Comparison of ENCODE assay signal across 9 mouse cellular contexts in the genomic region with DNA sequence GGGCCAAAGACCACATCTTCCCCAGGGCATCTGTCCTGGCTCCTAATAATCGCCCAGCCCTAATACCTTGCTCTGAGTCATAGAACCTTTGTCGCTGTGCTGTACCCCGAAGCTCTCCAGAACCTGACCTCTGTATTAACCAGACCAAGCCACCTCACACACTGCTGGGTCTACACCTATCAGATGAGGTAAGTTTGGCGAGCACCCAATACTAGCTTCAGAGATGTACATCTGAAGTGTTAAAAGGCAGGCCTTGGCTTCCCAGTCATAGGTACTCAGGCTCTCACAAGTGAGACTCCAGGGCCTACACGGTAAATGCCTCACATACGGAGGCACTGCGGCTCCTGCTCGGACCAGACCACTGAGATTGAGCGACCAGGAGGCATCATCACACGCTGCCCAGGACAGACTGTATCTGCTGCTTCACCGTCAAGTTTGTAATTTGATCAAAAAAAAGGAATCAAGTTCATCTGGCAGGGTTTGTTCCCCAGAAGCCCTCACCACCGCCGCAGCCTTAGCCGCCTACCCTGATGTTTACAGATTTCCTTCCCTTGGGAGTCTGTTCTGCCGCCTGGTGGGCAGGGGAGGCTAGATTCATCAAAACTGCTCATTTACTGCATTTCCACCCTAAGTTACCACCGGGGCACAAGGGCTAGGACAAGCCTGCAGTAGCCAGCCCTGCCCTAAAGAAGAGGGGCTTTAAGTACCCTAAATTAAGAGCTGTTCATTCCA. TPM values are rescaled to one million over a fixed set of nuclear protein-coding genes. Genes with fewer than 3 reads are reported as not detected.
A peak's percentile ranks its signal among the peaks of the same experiment; 100 is the strongest.
DNase-seq lines count a peak whose midpoint lies in the region; ATAC-seq and TF ChIP-seq lines count a peak whose summit lies in the region.
"Had no signal": no experiment of that assay in that cellular context is flagged by ENCODE, and none has a peak within 500 bp of the region (broad histone marks: within the 10 kb centered on the region; RNA-seq: fewer than 3 reads in every experiment).

No protein-coding gene starts in this region.

- ATAC-seq in neural tube, embryonic 12.5 days (ENCODE audit: low FRiP score, low read depth): no peak
- ATAC-seq in stomach, embryonic 16.5 days (ENCODE audit: insufficient read depth, low FRiP score): no peak

- peak overlapping the region; percentile 98 for H3K27ac ChIP-seq in gastrocnemius, adult 2 months
- H3K27ac ChIP-seq in neural tube, embryonic 12.5 days: no peak overlapping the region
- H3K27ac ChIP-seq in limb, embryonic 10.5 days: peak overlapping the region; percentile 19; the same call in 1 of the 2 replicates
- no peak overlapping the region for H3K27ac ChIP-seq in stomach, embryonic 16.5 days (ENCODE audit: low read length)
- H3K27ac ChIP-seq in heart, adult 2 months: no peak overlapping the region

- peak; percentile 29; the same call in 1 of the 2 replicates for TF ChIP-seq CTCF in gastrocnemius, adult 2 months (IDR thresholded peaks at IDR 0.05)
- TF ChIP-seq CTCF in heart, adult 2 months (IDR thresholded peaks at IDR 0.05): no peak

- H3K36me3 ChIP-seq in neural tube, embryonic 12.5 days: peaks cover 34% of the 10 kb centered on the region
- peaks cover 59% of the 10 kb centered on the region for H3K36me3 ChIP-seq in limb, embryonic 10.5 days
- H3K36me3 ChIP-seq in stomach, embryonic 16.5 days (ENCODE audit: control insufficient read depth, insufficient read depth, low read length): no peaks in the 10 kb centered on the region; the same call in none of the 2 replicates
- H3K36me3 ChIP-seq in heart, adult 2 months (ENCODE audit: control insufficient read depth, insufficient read depth, low read length): peaks cover 6% of the 10 kb centered on the region; the same call in 1 of the 2 replicates

- H3K4me3 ChIP-seq in gastrocnemius, adult 2 months: peak overlapping the region; percentile 96
- H3K4me3 ChIP-seq in neural tube, embryonic 12.5 days: no peak overlapping the region
- H3K4me3 ChIP-seq in limb, embryonic 10.5 days: peak overlapping the region; percentile 18
- H3K4me3 ChIP-seq in stomach, embryonic 16.5 days (replicated peaks; ENCODE audit: low read length): no peak overlapping the region; the same call in 1 of the 2 replicates
- no peak overlapping the region for H3K4me3 ChIP-seq in heart, adult 2 months

- intact Hi-C loops in gastrocnemius, adult 2 months (cut with DNase I): loop anchor here (5.0 kb wide), 1 partner anchor 59 kb away; a partner anchor contains a TSS
- intact Hi-C loops in heart, adult 2 months (cut with DNase I): no loop called here

- TF ChIP-seq POLR2A in heart, adult 2 months (IDR thresholded peaks at IDR 0.05; ENCODE audit: insufficient read depth, low read depth, low read length): no peak

- H3K9me3 ChIP-seq in neural tube, embryonic 12.5 days: no peaks in the 10 kb centered on the region
- H3K9me3 ChIP-seq in limb, embryonic 10.5 days (replicated peaks): no peaks in the 10 kb centered on the region
- H3K9me3 ChIP-seq in stomach, embryonic 16.5 days (replicated peaks; ENCODE audit: control insufficient read depth, low read length): no peaks in the 10 kb centered on the region

- H3K4me2 ChIP-seq in neural tube, embryonic 12.5 days (replicated peaks): peak overlapping the region; percentile 90
- H3K4me2 ChIP-seq in stomach, embryonic 16.5 days (ENCODE audit: low read depth, low read length): peak overlapping the region; percentile 67; the same call in 1 of the 2 replicates

- 85% methylated on average over 16 of the region's 16 CpGs for WGBS in neural tube, embryonic 12.5 days
- 88% methylated on average over 16 of the region's 16 CpGs for WGBS in limb, embryonic 10.5 days
- 76% methylated on average over 16 of the region's 16 CpGs for WGBS in stomach, embryonic 16.5 days
- WGBS in heart, adult 2 months: 79% methylated on average over 16 of the region's 16 CpGs

- 0 out of 2 replicates have a peak overlapping the region, but pooled peaks have one; percentile 8 for H3K9ac ChIP-seq in neural tube, embryonic 12.5 days
- peak overlapping the region; percentile 85; the same call in 1 of the 2 replicates for H3K9ac ChIP-seq in stomach, embryonic 16.5 days (ENCODE audit: low read length)
- H3K9ac ChIP-seq in heart, adult 2 months (ENCODE audit: low read depth, low read length): no peak overlapping the region

- TF ChIP-seq EP300 in heart, adult 2 months (IDR thresholded peaks at IDR 0.05; ENCODE audit: insufficient read depth, low read depth, low read length): no peak

- H3K79me2 ChIP-seq in heart, adult 2 months (replicated peaks; ENCODE audit: control insufficient read depth, insufficient read depth, low read length): peaks cover 6% of the 10 kb centered on the region

- H3K4me1 ChIP-seq in neural tube, embryonic 12.5 days: peaks cover 42% of the 10 kb centered on the region
- H3K4me1 ChIP-seq in limb, embryonic 10.5 days: peaks cover 43% of the 10 kb centered on the region
- peaks cover 19% of the 10 kb centered on the region for H3K4me1 ChIP-seq in stomach, embryonic 16.5 days (ENCODE audit: control insufficient read depth, insufficient read depth, low read length)
- peaks cover 14% of the 10 kb centered on the region for H3K4me1 ChIP-seq in heart, adult 2 months (ENCODE audit: control insufficient read depth, insufficient read depth, low read length)

- H3K27me3 ChIP-seq in neural tube, embryonic 12.5 days (replicated peaks): 0 out of 2 replicates have a peak, but pooled peaks cover 2% of the 10 kb centered on the region
- H3K27me3 ChIP-seq in limb, embryonic 10.5 days (ENCODE audit: low read depth, poor library complexity, severe bottlenecking): no peaks in the 10 kb centered on the region
- no peaks in the 10 kb centered on the region for H3K27me3 ChIP-seq in stomach, embryonic 16.5 days (ENCODE audit: control insufficient read depth, insufficient read depth, low read length)
- no peaks in the 10 kb centered on the region for H3K27me3 ChIP-seq in heart, adult 2 months (ENCODE audit: control insufficient read depth, insufficient read depth, low read length)
- H3K27me3 ChIP-seq: CH12.LX had no signal

- DNase-seq in gastrocnemius, adult 2 months: no peak
- no peak for DNase-seq in gastrocnemius, postnatal 4 days (ENCODE audit: low spot score in 2 of 2)
- no peak for DNase-seq in neural tube, embryonic 10.5 days (ENCODE audit: extremely low spot score, low spot score)
- no peak for DNase-seq in limb, embryonic 10.5 days (ENCODE audit: low spot score)
- DNase-seq in heart, adult 2 months: no peak
- no peak for DNase-seq in cerebellum, postnatal 4 days (ENCODE audit: low spot score in 2 of 2)

RNA-seq across cellular contexts. Expression of a gene that starts 2.2 kb away (rescaled TPM):
- total RNA-seq in gastrocnemius, adult 2 months (2021): 100 to 1,000 TPM; 162 to 163 TPM
- 10 to 100 TPM; 92.5 to 94.3 TPM for total RNA-seq in gastrocnemius, postnatal 4 days (2021)
- polyA plus RNA-seq in neural tube, embryonic 12.5 days (2016; fragmentation: Nextera tagmentation; extraction: Ambion mirVana): 78.8 and 105 TPM in 2 replicates
- 43.3 and 57.6 TPM in 2 replicates for polyA plus RNA-seq in limb, embryonic 10.5 days (2016; fragmentation: Nextera tagmentation; extraction: Ambion mirVana)
- polyA plus RNA-seq in stomach, embryonic 16.5 days (2015; fragmentation: Nextera tagmentation; extraction: Ambion mirVana): 43.7 and 45.3 TPM in 2 replicates
- 10 to 100 TPM; 36.8 to 41.0 TPM for total RNA-seq in heart, adult 2 months (2021)
- 37.0 and 54.6 TPM in 2 replicates for polyA plus RNA-seq in heart, adult 2 months (2012; rRNA removed)

RNA-seq across cellular contexts. Expression of a gene that starts 44.8 kb away (rescaled TPM):
- 10 to 100 TPM; 17.2 to 28.5 TPM for total RNA-seq in gastrocnemius, adult 2 months (2021)
- 10 to 100 TPM; 25.8 to 28.2 TPM for total RNA-seq in gastrocnemius, postnatal 4 days (2021)
- 0.18 and 0.55 TPM in 2 replicates for polyA plus RNA-seq in neural tube, embryonic 12.5 days (2016; fragmentation: Nextera tagmentation; extraction: Ambion mirVana)
- 0.54 and 0.55 TPM in 2 replicates for polyA plus RNA-seq in limb, embryonic 10.5 days (2016; fragmentation: Nextera tagmentation; extraction: Ambion mirVana)
- 1.9 and 2.8 TPM in 2 replicates for polyA plus RNA-seq in stomach, embryonic 16.5 days (2015; fragmentation: Nextera tagmentation; extraction: Ambion mirVana)
- 1 to 10 TPM; 3.4 to 6.2 TPM for total RNA-seq in heart, adult 2 months (2021)
- 1.8 and 3.5 TPM in 2 replicates for polyA plus RNA-seq in heart, adult 2 months (2012; rRNA removed)

RNA-seq across cellular contexts. Expression of a gene that starts 57.3 kb away (rescaled TPM):
- total RNA-seq in gastrocnemius, adult 2 months (2021): 1 to 10 TPM; 6.2 to 7.1 TPM
- 10 to 100 TPM; 22.8 to 26.7 TPM for total RNA-seq in gastrocnemius, postnatal 4 days (2021)
- polyA plus RNA-seq in neural tube, embryonic 12.5 days (2016; fragmentation: Nextera tagmentation; extraction: Ambion mirVana): 22.0 and 23.4 TPM in 2 replicates
- polyA plus RNA-seq in limb, embryonic 10.5 days (2016; fragmentation: Nextera tagmentation; extraction: Ambion mirVana): 27.9 and 29.2 TPM in 2 replicates
- 23.7 and 24.4 TPM in 2 replicates for polyA plus RNA-seq in stomach, embryonic 16.5 days (2015; fragmentation: Nextera tagmentation; extraction: Ambion mirVana)
- 1 to 10 TPM; 8.3 to 8.5 TPM for total RNA-seq in heart, adult 2 months (2021)
- polyA plus RNA-seq in heart, adult 2 months (2012; rRNA removed): 15.5 and 23.7 TPM in 2 replicates

Comparison
In these comparisons a context has a peak if more than half of its experiments do, and no peak if none do; other contexts are left out.
1. H3K27ac ChIP-seq: peak in gastrocnemius, adult 2 months (single experiment) and limb, embryonic 10.5 days (single experiment); none in neural tube, embryonic 12.5 days (single experiment), stomach, embryonic 16.5 days (single experiment) and heart, adult 2 months (single experiment).
2. H3K4me3 ChIP-seq: peak in gastrocnemius, adult 2 months (single experiment) and limb, embryonic 10.5 days (single experiment); none in neural tube, embryonic 12.5 days (single experiment), stomach, embryonic 16.5 days (single experiment) and heart, adult 2 months (single experiment).